Comparison of ENCODE assay signal across 10 mouse cellular contexts in genomic region chr11:32243205-32243955, GRCm38 (mm10). TPM values are rescaled to one million over a fixed set of nuclear protein-coding genes. Genes with fewer than 3 reads are reported as not detected.
DNase-seq lines count a peak whose midpoint lies in the region; ATAC-seq and TF ChIP-seq lines count a peak whose summit lies in the region.
"Had no signal": no experiment of that assay in that cellular context is flagged by ENCODE, and none has a peak within 500 bp of the region (broad histone marks: within the 10 kb centered on the region; RNA-seq: fewer than 3 reads in every experiment).

No protein-coding gene starts in this region.

- no peaks in the 10 kb centered on the region for H3K9me3 ChIP-seq in E14TG2a.4 (ENCODE audit: low read length)
- H3K9me3 ChIP-seq in MEL (replicated peaks; ENCODE audit: insufficient read depth, low read length) = no peaks in the 10 kb centered on the region
- no peaks in the 10 kb centered on the region for H3K9me3 ChIP-seq in kidney, embryonic 16.5 days (ENCODE audit: low read length)

- H3K4me1 ChIP-seq in E14TG2a.4 (replicated peaks; ENCODE audit: low read depth, low read length) = peaks cover 19% of the 10 kb centered on the region
- H3K4me1 ChIP-seq in MEL (ENCODE audit: control insufficient read depth in 1 of 2, insufficient read depth in 2 of 2, low read length in 2 of 2) = peaks cover 25 to 44% of the 10 kb centered on the region in 2 experiments
- H3K4me1 ChIP-seq in kidney, embryonic 16.5 days (ENCODE audit: insufficient read depth, low read length) = peaks cover 18% of the 10 kb centered on the region

- no peaks in the 10 kb centered on the region for H3K27me3 ChIP-seq in E14TG2a.4 (ENCODE audit: insufficient read depth, low read length)
- H3K27me3 ChIP-seq in MEL (ENCODE audit: control insufficient read depth in 1 of 2, insufficient read depth in 2 of 2, low read length in 2 of 2) = no peaks in the 10 kb centered on the region
- no peaks in the 10 kb centered on the region for H3K27me3 ChIP-seq in kidney, embryonic 16.5 days (ENCODE audit: insufficient read depth, low read length)
- H3K27me3 ChIP-seq: Patski had no signal

- TF ChIP-seq CTCF in E14TG2a.4 (conservative IDR thresholded peaks at IDR 0.05; ENCODE audit: low read length) = no peak
- TF ChIP-seq CTCF in MEL (IDR thresholded peaks at IDR 0.05 in 2 of 3, conservative IDR thresholded peaks at IDR 0.05 in 1 of 3; ENCODE audit: control insufficient read depth in 1 of 3, insufficient read depth in 1 of 3, low read depth in 2 of 3, low read length in 3 of 3, poor library complexity in 1 of 3, severe bottlenecking in 1 of 3) = no peak

- DNase-seq in kidney, adult 9 months = peak; percentile 39
- DNase-seq in kidney, adult 18-20 months = no peak
- no peak for DNase-seq in MEL (ENCODE audit: low read depth, low spot score)
- DNase-seq in urinary bladder, postnatal 36 days (ENCODE audit: low spot score in 2 of 2) = no peak
- no peak for DNase-seq in spleen, postnatal 14 days (ENCODE audit: low spot score in 2 of 2)
- no peak for DNase-seq in right cerebral cortex, postnatal 36 days (ENCODE audit: low spot score in 2 of 2)

- TF ChIP-seq EP300 in MEL (IDR thresholded peaks at IDR 0.05; ENCODE audit: low read depth in 1 of 2, low read length in 2 of 2) = no peak

- WGBS in kidney, embryonic 16.5 days = 39% methylated on average over 7 of the region's 7 CpGs

- H3K4me2 ChIP-seq in kidney, embryonic 16.5 days (replicated peaks; ENCODE audit: low read depth, low read length) = 0 out of 2 replicates have a peak overlapping the region, but pooled peaks have one; percentile 8

- H3K9ac ChIP-seq in MEL (ENCODE audit: control insufficient read depth, low read depth, low read length, poor library complexity, severe bottlenecking) = no peak overlapping the region
- no peak overlapping the region for H3K9ac ChIP-seq in kidney, embryonic 16.5 days (replicated peaks; ENCODE audit: low read length)

- peak; percentile 85 for ATAC-seq in kidney, embryonic 16.5 days (ENCODE audit: low FRiP score, low TSS enrichment)
- ATAC-seq: Patski had no signal

- H3K79me2 ChIP-seq in MEL (ENCODE audit: control insufficient read depth, insufficient read depth, low read length, poor library complexity) = no peaks in the 10 kb centered on the region

- no peak overlapping the region for H3K27ac ChIP-seq in MEL (ENCODE audit: control insufficient read depth, low read depth, low read length)
- H3K27ac ChIP-seq in kidney, embryonic 16.5 days (ENCODE audit: low read length) = peak overlapping the region; percentile 84

- H3K36me3 ChIP-seq in E14TG2a.4 (ENCODE audit: insufficient read depth, low read length) (peaks cover 79% of the 10 kb centered on the region), MEL (ENCODE audit: control insufficient read depth in 1 of 2, insufficient read depth in 2 of 2, low read length in 2 of 2) (peaks cover 0 to 35% of the 10 kb centered on the region in 2 experiments; a peak in 2 of 4 replicates)
- H3K36me3 ChIP-seq in kidney, embryonic 16.5 days (ENCODE audit: insufficient read depth, low read length) = peaks cover 22% of the 10 kb centered on the region

- no peak for TF ChIP-seq RAD21 in MEL (IDR thresholded peaks at IDR 0.05; ENCODE audit: low read depth, low read length)

- TF ChIP-seq POLR2A in MEL (IDR thresholded peaks at IDR 0.05; ENCODE audit: control insufficient read depth in 1 of 2, insufficient read depth in 1 of 2, low read depth in 1 of 2, low read length in 2 of 2, poor library complexity in 1 of 2) = no peak

- H3K4me3 ChIP-seq in E14TG2a.4 (replicated peaks; ENCODE audit: low read length) (0 out of 2 replicates have a peak overlapping the region, but pooled peaks have one; percentile 1), MEL (ENCODE audit: control insufficient read depth in 1 of 2, insufficient read depth in 1 of 2, low read depth in 2 of 2, low read length in 2 of 2) (no peak overlapping the region)
- no peak overlapping the region for H3K4me3 ChIP-seq in kidney, embryonic 16.5 days (ENCODE audit: low read length)

TF ChIP-seq in MEL, 35 proteins besides CTCF, POLR2A, EP300 and RAD21:
- TF ChIP-seq USF1 (IDR thresholded peaks at IDR 0.05; ENCODE audit: low read depth, low read length) (no peak), TAL1 (IDR thresholded peaks at IDR 0.05; ENCODE audit: low read length) (no peak), SMC3 (IDR thresholded peaks at IDR 0.05; ENCODE audit: low read depth, low read length) (no peak), MAFK (IDR thresholded peaks at IDR 0.05; ENCODE audit: borderline replicate concordance, low read depth, low read length) (peak; percentile 14; the same call in 1 of the 2 replicates)

RNA-seq across cellular contexts. Expression of gene Mpg, which starts 17.1 kb away (rescaled TPM):
- total RNA-seq in MEL (2012; rRNA removed) = 41.2 and 43.2 TPM in 2 replicates
- polyA plus RNA-seq in MEL (2012; ENCODE audit: insufficient read depth in 1 of 2, insufficient read length in 2 of 2, low read depth in 1 of 2, low replicate concordance in 2 of 2, missing spikeins in 1 of 2) = 10 to 100 TPM in 1 of 2 experiments, not detected in 1; 42.0 TPM
- 38.3 and 42.4 TPM in 2 replicates for polyA plus RNA-seq in kidney, embryonic 16.5 days (2015; fragmentation: Nextera tagmentation; extraction: Ambion mirVana)

RNA-seq across cellular contexts. Expression of gene Rhbdf1, which starts 21.3 kb away (rescaled TPM):
- total RNA-seq in MEL (2012; rRNA removed) = 2.4 and 2.9 TPM in 2 replicates
- polyA plus RNA-seq in MEL (2012; ENCODE audit: insufficient read depth in 1 of 2, insufficient read length in 2 of 2, low read depth in 1 of 2, low replicate concordance in 2 of 2, missing spikeins in 1 of 2) = 10 to 100 TPM in 1 of 2 experiments, not detected in 1; 14.3 TPM
- 61.9 and 62.1 TPM in 2 replicates for polyA plus RNA-seq in kidney, embryonic 16.5 days (2015; fragmentation: Nextera tagmentation; extraction: Ambion mirVana)

RNA-seq across cellular contexts. Expression of gene Nprl3, which starts 24.1 kb away (rescaled TPM):
- total RNA-seq in MEL (2012; rRNA removed) = 12.5 and 14.1 TPM in 2 replicates
- 10 to 100 TPM in 1 of 2 experiments, not detected in 1; 18.4 TPM for polyA plus RNA-seq in MEL (2012; ENCODE audit: insufficient read depth in 1 of 2, insufficient read length in 2 of 2, low read depth in 1 of 2, low replicate concordance in 2 of 2, missing spikeins in 1 of 2)
- polyA plus RNA-seq in kidney, embryonic 16.5 days (2015; fragmentation: Nextera tagmentation; extraction: Ambion mirVana) = 50.2 and 50.8 TPM in 2 replicates

RNA-seq across cellular contexts. Expression of gene Hba-x, which starts 32.8 kb away (rescaled TPM):
- total RNA-seq in MEL (2012; rRNA removed) = not detected in 2 replicates
- polyA plus RNA-seq in MEL (2012; ENCODE audit: insufficient read depth in 1 of 2, insufficient read length in 2 of 2, low read depth in 1 of 2, low replicate concordance in 2 of 2, missing spikeins in 1 of 2) = under 1 TPM in 1 of 2 experiments, not detected in 1; 0.13 TPM
- polyA plus RNA-seq in kidney, embryonic 16.5 days (2015; fragmentation: Nextera tagmentation; extraction: Ambion mirVana) = 20.0 and 23.7 TPM in 2 replicates
- total RNA-seq: heart, postnatal 36 days had no signal
- polyA plus RNA-seq: Patski had no signal

RNA-seq across cellular contexts. Expression of gene Snrnp25, which starts 38.2 kb away (rescaled TPM):
- 148 and 158 TPM in 2 replicates for total RNA-seq in MEL (2012; rRNA removed)
- 100 to 1,000 TPM in 1 of 2 experiments, not detected in 1; 130 TPM for polyA plus RNA-seq in MEL (2012; ENCODE audit: insufficient read depth in 1 of 2, insufficient read length in 2 of 2, low read depth in 1 of 2, low replicate concordance in 2 of 2, missing spikeins in 1 of 2)
- 56.6 and 61.1 TPM in 2 replicates for polyA plus RNA-seq in kidney, embryonic 16.5 days (2015; fragmentation: Nextera tagmentation; extraction: Ambion mirVana)
